Mouse (Mus musculus) hindbrain, embryonic 16.5 days (tissue): ENCODE measurements at regions not wholly inside any gene's neighbourhood (a gene's known extent, or its start where the extent isn't known, plus 50 kb on each side); places are given as distances from the start of the nearest gene placed in this dataset.
A peak's percentile ranks its signal among the peaks of the same experiment; 100 is the strongest.

Experiments
- ATAC-seq: fragments of 200-750 bp; cut with Nextera tagmentation; 2 replicates; pipeline ENCODE4 v1.8.0; 2017; ENCODE audit warnings: moderate TSS enrichment, moderate library complexity
- H3K27ac ChIP-seq: fragments of 300-500 bp; sonication (generic); 2 replicates; pipeline ENCODE4 v1.5.1; 2014; ENCODE audit warnings: low read depth, mild to moderate bottlenecking, control low read depth, low read length, moderate library complexity
- H3K27me3 ChIP-seq: fragments of 300-500 bp; sonication (generic); replicated peaks from 2 replicates; pipeline ENCODE4 v1.6.1; 2014; ENCODE audit warnings: low read length; ENCODE audit not compliant: control insufficient read depth, insufficient read depth
- H3K36me3 ChIP-seq: fragments of 300-500 bp; sonication (generic); 2 replicates; pipeline ENCODE4 v1.6.1; 2014; ENCODE audit warnings: mild to moderate bottlenecking, low read length, moderate library complexity, mixed read lengths; ENCODE audit not compliant: control insufficient read depth, insufficient read depth
- H3K4me1 ChIP-seq: fragments of 300-500 bp; sonication (generic); 2 replicates; pipeline ENCODE4 v1.6.1; 2014; ENCODE audit warnings: low read depth, low read length; ENCODE audit not compliant: control insufficient read depth, insufficient read depth
- H3K4me2 ChIP-seq: fragments of 300-500 bp; sonication (generic); 2 replicates; pipeline ENCODE4 v1.6.1; 2014; ENCODE audit warnings: mild to moderate bottlenecking, low read length, control low read depth, moderate library complexity
- H3K4me3 ChIP-seq: fragments of 300-500 bp; sonication (generic); 2 replicates; pipeline ENCODE4 v1.5.1; 2014; ENCODE audit warnings: mild to moderate bottlenecking, low read length, control low read depth, moderate library complexity
- H3K9ac ChIP-seq: fragments of 300-500 bp; sonication (generic); 2 replicates; pipeline ENCODE4 v1.6.1; 2014; ENCODE audit warnings: low read depth, mild to moderate bottlenecking, control low read depth, low read length, moderate library complexity
- H3K9me3 ChIP-seq: fragments of 300-500 bp; sonication (generic); 2 replicates; pipeline ENCODE4 v1.6.1; 2014; ENCODE audit warnings: mild to moderate bottlenecking, low read length, moderate library complexity; ENCODE audit not compliant: control insufficient read depth
- WGBS: fragments of 180-500 bp; shearing (Covaris S2); extraction: QIAGEN DNeasy Blood & Tissue Kit; methylation state at CpG from one replicate; pipeline ENCODE4 v1.1.7; 2014; 5-methylcytosine and 5-hydroxymethylcytosine counted together

DNA sequence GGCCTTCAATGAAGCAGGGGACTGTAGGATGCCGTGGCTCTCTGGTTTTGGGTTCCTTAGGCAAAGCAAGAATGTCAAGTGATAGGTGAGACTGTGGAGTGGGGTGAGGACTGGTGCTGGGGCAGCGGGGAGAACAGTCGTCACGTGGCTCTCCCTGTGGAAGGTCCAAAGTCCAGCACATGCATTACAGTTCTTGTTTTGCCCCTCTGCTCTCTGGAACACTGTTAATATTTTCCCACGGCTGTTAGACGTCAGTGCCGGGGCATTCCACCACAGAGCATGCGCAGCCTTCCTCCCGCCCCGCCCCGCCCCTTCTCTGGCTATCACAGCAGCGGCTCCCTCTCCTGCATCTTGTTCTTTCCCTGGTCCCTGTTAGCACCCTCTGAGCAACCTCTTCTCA lies 91.3 kb upstream of the Vrk1 start:
- Histone ChIP-seq H3K4me1 (peaks cover 8% of the 10 kb centered on the region), H3K9me3 (no peaks in the 10 kb centered on the region), H3K9ac (no peak overlapping the region), H3K27ac (no peak overlapping the region), H3K36me3 (no peaks in the 10 kb centered on the region), H3K27me3 (no peaks in the 10 kb centered on the region), H3K4me2 (no peak overlapping the region), H3K4me3 (no peak overlapping the region)
- ATAC-seq = no peak
- 88% methylated on average over 12 of the region's 12 CpGs for WGBS

DNA sequence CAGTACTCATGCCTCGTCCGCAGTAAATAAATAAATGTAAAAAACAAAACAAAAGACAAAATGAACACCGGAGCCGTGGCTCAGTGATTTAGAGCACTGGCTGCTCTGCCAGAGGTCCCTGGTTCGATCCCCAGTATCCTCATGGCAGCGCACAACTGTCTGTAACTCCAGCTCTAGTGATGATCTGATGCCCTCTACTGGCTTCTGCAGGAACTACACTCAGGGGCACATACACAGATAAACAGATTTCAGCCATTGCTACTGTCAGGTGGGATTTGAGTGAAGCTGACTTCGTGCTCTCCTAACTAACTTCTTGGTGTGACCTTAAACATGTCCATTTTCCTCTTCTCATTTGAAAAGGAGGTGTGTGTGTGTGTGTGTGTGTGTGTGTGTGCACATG lies 82.8 kb upstream of the Vrk1 start:
- no peak overlapping the region for H3K4me3 ChIP-seq
- no peaks in the 10 kb centered on the region for H3K36me3 ChIP-seq
- H3K4me1 ChIP-seq = peaks cover 2% of the 10 kb centered on the region; the same call in 1 of the 2 replicates
- no peak for ATAC-seq
- 96% methylated on average over 7 of the region's 7 CpGs for WGBS
- H3K9me3 ChIP-seq = no peaks in the 10 kb centered on the region
- H3K27me3 ChIP-seq = no peaks in the 10 kb centered on the region
- no peak overlapping the region for H3K4me2 ChIP-seq
- H3K27ac ChIP-seq = no peak overlapping the region
- H3K9ac ChIP-seq = no peak overlapping the region

DNA sequence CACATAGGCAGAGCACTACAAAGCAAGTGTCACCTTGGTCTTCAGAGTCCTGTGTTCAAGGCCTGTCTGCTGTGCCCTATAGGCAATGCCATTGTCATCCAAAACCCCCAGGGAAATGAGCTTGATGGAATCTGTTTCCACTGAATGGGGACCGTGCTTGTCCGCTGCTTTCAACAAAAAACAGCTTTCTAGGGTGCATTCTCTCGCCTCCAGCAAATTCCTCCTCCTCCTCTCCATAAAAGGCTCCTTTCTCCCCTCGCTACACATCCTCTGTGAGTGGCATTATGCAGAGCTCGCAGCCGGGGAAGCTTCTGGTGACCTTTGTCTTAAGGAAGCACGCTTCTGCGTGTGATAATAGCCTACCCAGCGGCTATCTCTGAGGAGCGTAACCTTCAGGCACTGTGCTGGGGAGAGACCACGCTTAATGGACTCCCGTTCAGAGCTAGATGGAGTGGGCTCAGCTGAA lies 80.5 kb upstream of the Vrk1 start:
- H3K27ac ChIP-seq = no peak overlapping the region
- ATAC-seq = no peak; the same call in 1 of the 2 replicates
- H3K4me1 ChIP-seq = peaks cover 2% of the 10 kb centered on the region; the same call in 1 of the 2 replicates
- H3K9me3 ChIP-seq = no peaks in the 10 kb centered on the region
- 11% methylated on average over 12 of the region's 12 CpGs for WGBS
- no peaks in the 10 kb centered on the region for H3K36me3 ChIP-seq
- 0 out of 2 replicates have a peak, but pooled peaks cover 3% of the 10 kb centered on the region for H3K27me3 ChIP-seq
- H3K9ac ChIP-seq = no peak overlapping the region
- H3K4me2 ChIP-seq = no peak overlapping the region
- H3K4me3 ChIP-seq = no peak overlapping the region

GRCm38 (mm10) chr12:105935441-105935880 lies 74.6 kb upstream of the Vrk1 start:
- H3K27ac ChIP-seq = 0 out of 2 replicates have a peak overlapping the region, but pooled peaks have one; percentile 3
- H3K4me1 ChIP-seq = peaks cover 5% of the 10 kb centered on the region
- H3K9me3 ChIP-seq = no peaks in the 10 kb centered on the region
- no peaks in the 10 kb centered on the region for H3K36me3 ChIP-seq
- H3K27me3 ChIP-seq = 0 out of 2 replicates have a peak, but pooled peaks cover 5% of the 10 kb centered on the region
- ATAC-seq = no peak
- peak overlapping the region; percentile 39; the same call in 1 of the 2 replicates for H3K9ac ChIP-seq
- 11% methylated on average over 16 of the region's 22 CpGs for WGBS
- peak overlapping the region; percentile 54 for H3K4me2 ChIP-seq
- H3K4me3 ChIP-seq = peak overlapping the region; percentile 25

GRCm38 (mm10) chr12:105936812-105937530 lies 73.1 kb upstream of the Vrk1 start:
- H3K9me3 ChIP-seq = no peaks in the 10 kb centered on the region
- no peak overlapping the region for H3K4me3 ChIP-seq
- no peak overlapping the region for H3K9ac ChIP-seq
- H3K4me2 ChIP-seq = no peak overlapping the region
- WGBS = 84% methylated on average over 18 of the region's 18 CpGs
- no peak for ATAC-seq
- 0 out of 2 replicates have a peak, but pooled peaks cover 5% of the 10 kb centered on the region for H3K27me3 ChIP-seq
- no peaks in the 10 kb centered on the region for H3K36me3 ChIP-seq
- H3K4me1 ChIP-seq = peaks cover 5% of the 10 kb centered on the region
- no peak overlapping the region for H3K27ac ChIP-seq

DNA sequence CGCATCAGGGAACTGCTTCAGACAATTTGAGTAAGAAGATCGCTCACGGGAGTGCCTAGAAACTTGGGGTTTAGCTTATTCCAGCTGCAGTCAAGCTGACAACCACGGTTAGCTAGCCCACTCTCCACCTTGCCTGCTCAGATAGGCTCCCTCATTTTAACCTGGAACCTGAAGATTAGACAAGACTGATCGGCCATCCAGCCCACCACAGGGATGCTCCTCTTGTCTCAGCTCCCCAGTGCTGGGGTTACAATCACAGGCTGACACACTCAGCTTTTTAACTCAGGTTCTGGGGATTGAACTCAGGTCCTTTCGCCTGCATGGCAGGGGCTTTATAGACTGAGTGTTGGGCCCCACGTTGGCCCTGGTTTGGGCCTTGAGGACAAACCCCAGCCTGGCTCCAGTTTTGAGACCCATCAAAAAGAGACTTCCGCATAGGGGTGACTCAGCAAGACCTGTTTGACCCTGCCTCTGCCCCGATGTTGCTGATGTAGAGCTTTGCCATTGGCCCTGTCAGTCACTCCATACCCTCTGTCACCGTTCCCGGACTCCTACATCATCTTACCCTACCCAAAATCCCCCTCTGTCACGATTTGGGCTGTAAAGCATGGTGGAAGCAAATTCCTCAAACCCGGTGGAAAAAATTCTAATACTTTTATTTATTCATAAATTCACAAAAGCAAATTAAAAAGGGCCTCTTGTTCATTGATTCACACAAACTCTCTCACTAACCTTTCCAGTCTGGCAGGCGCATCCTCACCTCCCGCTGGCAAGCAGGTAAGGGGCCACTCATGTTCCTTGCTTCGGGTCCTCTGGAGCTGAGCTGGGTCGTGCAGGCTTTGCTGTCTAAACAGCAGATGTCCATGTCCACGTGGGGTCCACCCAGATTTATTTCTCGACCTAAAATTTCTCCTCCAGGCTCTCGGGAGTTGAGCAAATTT lies 67.6 kb upstream of the Vrk1 start:
- H3K9ac ChIP-seq = no peak overlapping the region
- no peaks in the 10 kb centered on the region for H3K4me1 ChIP-seq
- 79% methylated on average over 20 of the region's 20 CpGs for WGBS
- H3K9me3 ChIP-seq = no peaks in the 10 kb centered on the region
- no peak overlapping the region for H3K4me3 ChIP-seq
- H3K27me3 ChIP-seq = no peaks in the 10 kb centered on the region
- ATAC-seq = no peak
- no peaks in the 10 kb centered on the region for H3K36me3 ChIP-seq
- no peak overlapping the region for H3K27ac ChIP-seq
- H3K4me2 ChIP-seq = no peak overlapping the region

GRCm38 (mm10) chr12:105943077-105943433 lies 67.0 kb upstream of the Vrk1 start:
- H3K27me3 ChIP-seq = no peaks in the 10 kb centered on the region
- no peak overlapping the region for H3K4me2 ChIP-seq
- H3K27ac ChIP-seq = no peak overlapping the region
- H3K4me3 ChIP-seq = no peak overlapping the region
- no peaks in the 10 kb centered on the region for H3K36me3 ChIP-seq
- no peak overlapping the region for H3K9ac ChIP-seq
- ATAC-seq = no peak
- H3K9me3 ChIP-seq = no peaks in the 10 kb centered on the region
- H3K4me1 ChIP-seq = no peaks in the 10 kb centered on the region
- WGBS = 93% methylated on average over 8 of the region's 8 CpGs

DNA sequence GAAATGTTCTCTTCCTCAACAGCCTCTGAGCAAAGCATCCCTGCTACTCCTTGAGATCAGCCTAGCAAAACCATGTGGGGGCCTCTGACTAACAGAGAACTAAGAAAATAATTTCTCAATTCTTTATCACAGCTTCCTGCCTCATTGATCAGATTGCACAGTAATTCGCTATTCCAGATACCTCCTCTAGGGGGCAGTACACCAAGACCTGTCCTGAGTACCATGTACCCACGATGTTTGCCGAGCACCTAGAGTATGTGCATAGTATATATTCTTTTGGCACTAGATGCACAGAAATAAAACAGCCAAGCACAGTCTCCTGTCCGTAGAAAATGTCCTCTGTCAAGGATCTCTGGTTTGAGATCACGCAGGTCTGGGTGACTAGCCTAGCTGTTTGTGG lies 62.7 kb upstream of the Vrk1 start:
- H3K36me3 ChIP-seq = no peaks in the 10 kb centered on the region
- H3K9ac ChIP-seq = no peak overlapping the region
- H3K27ac ChIP-seq = no peak overlapping the region
- no peak for ATAC-seq
- no peak overlapping the region for H3K4me2 ChIP-seq
- 65% methylated on average over 5 of the region's 5 CpGs for WGBS
- H3K27me3 ChIP-seq = no peaks in the 10 kb centered on the region
- H3K9me3 ChIP-seq = no peaks in the 10 kb centered on the region; the same call in 1 of the 2 replicates
- H3K4me1 ChIP-seq = no peaks in the 10 kb centered on the region
- no peak overlapping the region for H3K4me3 ChIP-seq

DNA sequence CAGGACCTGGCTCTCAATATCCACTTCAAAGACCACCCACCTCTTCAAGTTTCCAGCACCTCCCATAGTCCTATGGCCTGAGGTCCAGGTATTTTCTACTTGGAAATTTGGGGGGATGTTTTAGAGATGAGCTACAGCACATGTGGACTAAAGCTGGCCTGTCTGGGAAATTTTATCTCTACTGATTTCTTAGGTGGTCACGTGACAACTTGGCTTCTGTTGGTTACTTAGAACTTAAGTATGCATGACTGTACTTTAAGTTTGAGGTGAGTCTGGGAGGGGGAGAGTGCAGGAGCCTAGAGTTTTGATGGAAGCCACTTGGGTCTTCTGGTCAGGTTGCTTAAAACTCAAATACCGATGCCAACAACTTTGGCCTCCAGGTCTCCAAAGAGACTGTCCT lies 61.7 kb upstream of the Vrk1 start:
- 83% methylated on average over 2 of the region's 2 CpGs for WGBS
- Histone ChIP-seq H3K4me2 (no peak overlapping the region), H3K4me3 (no peak overlapping the region), H3K36me3 (no peaks in the 10 kb centered on the region), H3K4me1 (no peaks in the 10 kb centered on the region), H3K9me3 (no peaks in the 10 kb centered on the region; the same call in 1 of the 2 replicates), H3K9ac (no peak overlapping the region), H3K27me3 (no peaks in the 10 kb centered on the region), H3K27ac (no peak overlapping the region)
- ATAC-seq = no peak
